Mouse (Mus musculus) limb, embryonic 11.5 days (tissue): ENCODE results near the gene Nrcam. TPM values are rescaled to one million over a fixed set of nuclear protein-coding genes. Genes with fewer than 3 reads are reported as not detected.
A peak's percentile ranks its signal among the peaks of the same experiment; 100 is the strongest.

Experiments
- ATAC-seq: fragments of 200-750 bp; cut with Nextera tagmentation; 2 replicates; pipeline ENCODE4 v1.8.0; 2017; ENCODE audit warnings: low read depth; ENCODE audit not compliant: insufficient number of reproducible peaks, low FRiP score, low TSS enrichment
- DNase-seq: peaks from one replicate; pipeline ENCODE4 v3.0.0-alpha.2; 2015; ENCODE audit warnings: low spot score
- H3K27ac ChIP-seq: fragments of 300-500 bp; sonication (generic); replicated peaks from 2 replicates; pipeline ENCODE4 v1.5.1; 2014; ENCODE audit warnings: low read depth, mild to moderate bottlenecking, low read length
- H3K27me3 ChIP-seq: fragments of 300-500 bp; sonication (generic); 2 replicates; pipeline ENCODE4 v1.6.1; 2014; ENCODE audit warnings: mild to moderate bottlenecking, low read length, mixed read lengths; ENCODE audit not compliant: control insufficient read depth, insufficient read depth
- H3K36me3 ChIP-seq: fragments of 300-500 bp; sonication (generic); 2 replicates; pipeline ENCODE4 v1.6.1; 2014; ENCODE audit warnings: mild to moderate bottlenecking, low read length, moderate library complexity, mixed read lengths; ENCODE audit not compliant: control insufficient read depth, insufficient read depth
- H3K4me1 ChIP-seq: fragments of 300-500 bp; sonication (generic); 2 replicates; pipeline ENCODE4 v1.6.1; 2014; ENCODE audit warnings: low read length, mixed read lengths; ENCODE audit not compliant: control insufficient read depth, insufficient read depth
- H3K4me2 ChIP-seq: fragments of 300-500 bp; sonication (generic); 2 replicates; pipeline ENCODE4 v1.6.1; 2014; ENCODE audit warnings: low read depth, mild to moderate bottlenecking, moderate library complexity; ENCODE audit not compliant: severe bottlenecking
- H3K4me3 ChIP-seq: fragments of 300-500 bp; sonication (generic); 2 replicates; pipeline ENCODE4 v1.5.1; 2014; ENCODE audit warnings: low read depth, low read length
- H3K9ac ChIP-seq: fragments of 300-500 bp; sonication (generic); 2 replicates; pipeline ENCODE4 v1.6.1; 2014; ENCODE audit warnings: mild to moderate bottlenecking, low read length
- H3K9me3 ChIP-seq: fragments of 300-500 bp; sonication (generic); 2 replicates; pipeline ENCODE4 v1.6.1; 2016; ENCODE audit warnings: low read length; ENCODE audit not compliant: control insufficient read depth
- WGBS: fragments of 180-500 bp; shearing (Covaris S2); extraction: QIAGEN DNeasy Blood & Tissue Kit; methylation state at CpG from one replicate; pipeline ENCODE4 v1.1.7; 2014; 5-methylcytosine and 5-hydroxymethylcytosine counted together
- polyA plus RNA-seq: library from polyadenylated mRNA; unstranded; fragments of >200 nt; fragmentation: Nextera tagmentation; extraction: Ambion mirVana; gene quantifications from 2 replicates; pipeline ENCODE4 v1.2.1, GENCODE M21; 2014

The Nrcam gene
- polyA plus RNA-seq, 1 experiment from 2014 or later: 1.6 TPM

- no peaks in the 10 kb centered on the region for H3K36me3 ChIP-seq
- H3K27me3 ChIP-seq: no peaks in the 10 kb centered on the region
- H3K27ac ChIP-seq: no peak overlapping the region
- DNase-seq: peak; percentile 49
- H3K4me2 ChIP-seq: no peak overlapping the region
- WGBS: 52% methylated on average over 8 of the region's 8 CpGs
- ATAC-seq: no peak
- H3K9ac ChIP-seq: no peak overlapping the region
- H3K4me1 ChIP-seq: no peaks in the 10 kb centered on the region
- no peaks in the 10 kb centered on the region for H3K9me3 ChIP-seq
- no peak overlapping the region for H3K4me3 ChIP-seq
Observed at GRCm38 (mm10) chr12:44338195-44338622, 9.5 kb downstream of the Nrcam start.

GRCm38 (mm10) chr12:44344075-44344474 lies 15.4 kb downstream of the Nrcam start:
- no peak overlapping the region for H3K9ac ChIP-seq
- DNase-seq: no peak
- no peaks in the 10 kb centered on the region for H3K9me3 ChIP-seq
- H3K4me2 ChIP-seq: no peak overlapping the region
- H3K4me3 ChIP-seq: no peak overlapping the region
- no peaks in the 10 kb centered on the region for H3K27me3 ChIP-seq
- ATAC-seq: no peak
- no peaks in the 10 kb centered on the region for H3K36me3 ChIP-seq
- H3K4me1 ChIP-seq: no peaks in the 10 kb centered on the region
- H3K27ac ChIP-seq: no peak overlapping the region
- whole genome bisulfite sequencing: 61% methylated on average over 6 of the region's 6 CpGs

- no peak overlapping the region for H3K9ac ChIP-seq
- ATAC-seq (no peak), DNase-seq (no peak)
- no peaks in the 10 kb centered on the region for H3K36me3 ChIP-seq
- H3K27ac ChIP-seq: no peak overlapping the region
- no peaks in the 10 kb centered on the region for H3K9me3 ChIP-seq
- no peaks in the 10 kb centered on the region for H3K4me1 ChIP-seq
- no peaks in the 10 kb centered on the region for H3K27me3 ChIP-seq
- H3K4me3 ChIP-seq: no peak overlapping the region
- H3K4me2 ChIP-seq: no peak overlapping the region
- WGBS: 74% methylated on average over 5 of the region's 5 CpGs
Observed at GRCm38 (mm10) chr12:44345251-44345650, 16.6 kb downstream of the Nrcam start.

GRCm38 (mm10) chr12:44346143-44346542 lies 17.5 kb downstream of the Nrcam start:
- DNase-seq: no peak
- no peaks in the 10 kb centered on the region for H3K27me3 ChIP-seq
- H3K9me3 ChIP-seq: no peaks in the 10 kb centered on the region
- 63% methylated on average over 3 of the region's 3 CpGs for WGBS
- no peaks in the 10 kb centered on the region for H3K4me1 ChIP-seq
- no peak for ATAC-seq
- no peak overlapping the region for H3K9ac ChIP-seq
- no peak overlapping the region for H3K4me3 ChIP-seq
- no peaks in the 10 kb centered on the region for H3K36me3 ChIP-seq
- no peak overlapping the region for H3K27ac ChIP-seq
- H3K4me2 ChIP-seq: no peak overlapping the region

GRCm38 (mm10) chr12:44355116-44355515 lies 26.4 kb downstream of the Nrcam start:
- H3K27me3 ChIP-seq: no peaks in the 10 kb centered on the region
- H3K36me3 ChIP-seq: no peaks in the 10 kb centered on the region
- no peaks in the 10 kb centered on the region for H3K9me3 ChIP-seq
- 87% methylated on average over 4 of the region's 4 CpGs for WGBS
- H3K4me3 ChIP-seq: no peak overlapping the region
- DNase-seq (no peak), ATAC-seq (no peak)
- H3K4me2 ChIP-seq: no peak overlapping the region
- no peak overlapping the region for H3K27ac ChIP-seq
- H3K9ac ChIP-seq: no peak overlapping the region
- H3K4me1 ChIP-seq: no peaks in the 10 kb centered on the region

- ATAC-seq (no peak), DNase-seq (no peak)
- WGBS: 75% methylated on average over 3 of the region's 3 CpGs
- Histone ChIP-seq H3K9me3 (no peaks in the 10 kb centered on the region), H3K4me1 (no peaks in the 10 kb centered on the region), H3K4me3 (no peak overlapping the region), H3K9ac (no peak overlapping the region), H3K36me3 (no peaks in the 10 kb centered on the region), H3K4me2 (no peak overlapping the region), H3K27ac (no peak overlapping the region), H3K27me3 (no peaks in the 10 kb centered on the region)
Observed at GRCm38 (mm10) chr12:44357460-44357859, 28.8 kb downstream of the Nrcam start.

- Histone ChIP-seq H3K4me2 (no peak overlapping the region), H3K36me3 (no peaks in the 10 kb centered on the region), H3K4me3 (no peak overlapping the region), H3K9me3 (no peaks in the 10 kb centered on the region), H3K27me3 (no peaks in the 10 kb centered on the region), H3K4me1 (no peaks in the 10 kb centered on the region), H3K9ac (no peak overlapping the region), H3K27ac (no peak overlapping the region)
- no peak for ATAC-seq
- DNase-seq: no peak
- WGBS: 90% methylated on average over 1 of the region's 1 CpGs
Observed at GRCm38 (mm10) chr12:44357881-44358280, 29.2 kb downstream of the Nrcam start.

- Histone ChIP-seq H3K4me3 (no peak overlapping the region), H3K27ac (no peak overlapping the region), H3K36me3 (no peaks in the 10 kb centered on the region), H3K9me3 (no peaks in the 10 kb centered on the region), H3K4me1 (no peaks in the 10 kb centered on the region), H3K4me2 (no peak overlapping the region), H3K27me3 (no peaks in the 10 kb centered on the region), H3K9ac (no peak overlapping the region)
- 60% methylated on average over 3 of the region's 3 CpGs for WGBS
- no peak for DNase-seq
- no peak for ATAC-seq
Observed at GRCm38 (mm10) chr12:44371076-44371710, 42.5 kb downstream of the Nrcam start.

GRCm38 (mm10) chr12:44375956-44376355 lies 47.3 kb downstream of the Nrcam start:
- ATAC-seq: no peak

More at GRCm38 (mm10) chr12:44375956-44376355, 47.3 kb downstream of the Nrcam start:
- Histone ChIP-seq H3K36me3 (no peaks in the 10 kb centered on the region), H3K27ac (no peak overlapping the region), H3K9me3 (no peaks in the 10 kb centered on the region), H3K9ac (no peak overlapping the region), H3K4me3 (no peak overlapping the region), H3K27me3 (no peaks in the 10 kb centered on the region), H3K4me1 (no peaks in the 10 kb centered on the region), H3K4me2 (no peak overlapping the region)
- WGBS: 87% methylated on average over 6 of the region's 6 CpGs
- DNase-seq: no peak
